Mouse (Mus musculus) neural tube, embryonic 15.5 days (tissue): ENCODE results near the gene Tmem260. TPM values are rescaled to one million over a fixed set of nuclear protein-coding genes. Genes with fewer than 3 reads are reported as not detected.
"Not testable (repeated sequence)": the region's sequence is repeated elsewhere in the genome, so short reads cannot be mapped to it uniquely, and the experiment has no call there.

ENCODE experiments used
- ATAC-seq: fragments of 200-750 bp; cut with Nextera tagmentation; 2 replicates; pipeline ENCODE4 v1.8.0; 2017; ENCODE audit warnings: mild to moderate bottlenecking, moderate TSS enrichment, moderate library complexity; ENCODE audit not compliant: low FRiP score
- H3K27ac ChIP-seq: fragments of 300-500 bp; sonication (generic); replicated peaks from 2 replicates; pipeline ENCODE4 v1.5.1; 2015; ENCODE audit warnings: mild to moderate bottlenecking, inconsistent platforms
- H3K27me3 ChIP-seq: fragments of 300-500 bp; sonication (generic); replicated peaks from 2 replicates; pipeline ENCODE4 v1.6.1; 2015; ENCODE audit warnings: inconsistent platforms
- H3K36me3 ChIP-seq: fragments of 300-500 bp; sonication (generic); 2 replicates; pipeline ENCODE4 v1.6.1; 2015; ENCODE audit warnings: inconsistent platforms
- H3K4me1 ChIP-seq: fragments of 300-500 bp; sonication (generic); 2 replicates; pipeline ENCODE4 v1.6.1; 2015; ENCODE audit warnings: inconsistent platforms
- H3K4me2 ChIP-seq: fragments of 300-500 bp; sonication (generic); 2 replicates; pipeline ENCODE4 v1.6.1; 2015; ENCODE audit warnings: inconsistent platforms, mild to moderate bottlenecking, moderate library complexity
- H3K4me3 ChIP-seq: fragments of 300-500 bp; sonication (generic); replicated peaks from 2 replicates; pipeline ENCODE4 v1.5.1; 2015; ENCODE audit warnings: mild to moderate bottlenecking, inconsistent platforms
- H3K9ac ChIP-seq: fragments of 300-500 bp; sonication (generic); replicated peaks from 2 replicates; pipeline ENCODE4 v1.6.1; 2015; ENCODE audit warnings: mild to moderate bottlenecking, inconsistent platforms
- H3K9me3 ChIP-seq: fragments of 300-500 bp; sonication (generic); replicated peaks from 2 replicates; pipeline ENCODE4 v1.6.1; 2016; ENCODE audit warnings: inconsistent platforms
- WGBS: fragments of 180-500 bp; shearing (Covaris S2); methylation state at CpG from one replicate; pipeline ENCODE4 v1.1.7; 2015; ENCODE audit warnings: mixed read lengths; 5-methylcytosine and 5-hydroxymethylcytosine counted together
- polyA plus RNA-seq: library from polyadenylated mRNA; unstranded; fragments of >200 nt; fragmentation: Nextera tagmentation; extraction: Ambion mirVana; gene quantifications from 2 replicates; pipeline ENCODE4 v1.2.1, GENCODE M21; 2015

The Tmem260 gene
- polyA plus RNA-seq, 1 experiment from 2014 or later, result 15.3 TPM

DNA sequence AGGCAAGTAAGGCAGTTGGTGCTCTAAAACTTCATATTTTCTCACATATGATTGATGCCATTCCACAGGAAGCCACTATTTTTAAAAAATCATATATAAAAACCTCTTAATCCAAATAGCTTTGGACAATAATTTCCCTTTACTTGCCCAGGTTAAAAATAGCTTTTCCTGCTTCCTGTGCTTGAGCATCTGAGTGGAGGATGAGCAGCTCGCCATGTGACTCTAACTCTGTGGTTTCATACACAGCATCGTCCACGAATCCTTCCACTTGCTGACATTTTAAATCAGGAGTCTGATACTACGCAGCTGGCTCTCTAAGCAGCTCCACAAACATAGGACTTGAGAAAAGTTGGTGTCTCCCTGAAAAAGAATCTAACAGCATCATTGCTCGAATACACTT, 7.5 kb downstream of the Tmem260 start:
- Histone ChIP-seq H3K9me3 (no peaks in the 10 kb centered on the region), H3K4me3 (no peak overlapping the region), H3K36me3 (peaks cover 4% of the 10 kb centered on the region; the same call in 1 of the 2 replicates), H3K27ac (no peak overlapping the region), H3K4me2 (no peak overlapping the region), H3K4me1 (0 out of 2 replicates have a peak, but pooled peaks cover 5% of the 10 kb centered on the region), H3K9ac (no peak overlapping the region), H3K27me3 (no peaks in the 10 kb centered on the region)
- WGBS, result 69% methylated on average over 5 of the region's 5 CpGs
- no peak for ATAC-seq

DNA sequence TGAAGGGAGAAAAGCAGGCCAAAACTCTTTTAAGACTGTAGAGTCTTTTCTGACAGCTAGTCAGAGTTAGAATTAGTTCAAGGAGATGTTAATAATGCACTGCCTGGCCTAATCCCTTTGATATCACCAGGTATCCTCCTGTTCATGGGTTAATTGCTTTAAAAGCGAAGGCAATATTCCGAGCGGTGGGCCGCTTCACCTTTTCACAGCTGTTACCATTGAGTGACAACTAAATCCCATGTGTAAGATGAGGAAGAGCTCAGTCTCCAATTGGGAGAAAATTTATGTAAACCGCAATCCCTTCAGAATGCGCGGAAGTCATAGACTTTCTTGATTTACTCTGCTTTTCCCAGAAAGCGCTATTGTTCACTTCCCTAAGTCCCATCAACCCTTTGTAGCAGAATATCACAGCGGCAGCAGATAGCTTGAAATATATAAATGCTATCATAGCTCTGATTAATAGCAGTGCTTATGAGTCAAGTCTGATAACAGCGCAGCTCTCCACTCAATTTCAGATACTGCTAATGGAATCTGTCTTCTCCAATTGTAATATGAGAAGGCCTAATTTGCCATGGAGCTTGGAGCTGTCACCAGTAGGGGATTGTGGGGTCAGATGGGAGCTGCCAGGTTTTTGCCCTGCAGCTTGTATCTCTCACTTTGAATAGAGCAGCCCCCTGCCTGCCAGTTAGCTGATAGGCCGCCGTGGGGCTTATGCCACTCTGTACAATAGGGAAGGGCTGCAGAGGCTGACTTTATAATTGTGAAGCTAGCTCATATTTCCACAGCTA, 10.6 kb downstream of the Tmem260 start:
- no peaks in the 10 kb centered on the region for H3K27me3 ChIP-seq
- H3K9me3 ChIP-seq, result no peaks in the 10 kb centered on the region
- H3K36me3 ChIP-seq, result peaks cover 18% of the 10 kb centered on the region
- H3K27ac ChIP-seq, result no peak overlapping the region
- H3K9ac ChIP-seq, result 0 out of 2 replicates have a peak overlapping the region, but pooled peaks have one; percentile 5
- 60% methylated on average over 12 of the region's 12 CpGs for WGBS
- ATAC-seq, result 0 out of 2 replicates have a peak, but pooled peaks have one; percentile 41
- no peak overlapping the region for H3K4me3 ChIP-seq
- 0 out of 2 replicates have a peak, but pooled peaks cover 5% of the 10 kb centered on the region for H3K4me1 ChIP-seq
- H3K4me2 ChIP-seq, result no peak overlapping the region

DNA sequence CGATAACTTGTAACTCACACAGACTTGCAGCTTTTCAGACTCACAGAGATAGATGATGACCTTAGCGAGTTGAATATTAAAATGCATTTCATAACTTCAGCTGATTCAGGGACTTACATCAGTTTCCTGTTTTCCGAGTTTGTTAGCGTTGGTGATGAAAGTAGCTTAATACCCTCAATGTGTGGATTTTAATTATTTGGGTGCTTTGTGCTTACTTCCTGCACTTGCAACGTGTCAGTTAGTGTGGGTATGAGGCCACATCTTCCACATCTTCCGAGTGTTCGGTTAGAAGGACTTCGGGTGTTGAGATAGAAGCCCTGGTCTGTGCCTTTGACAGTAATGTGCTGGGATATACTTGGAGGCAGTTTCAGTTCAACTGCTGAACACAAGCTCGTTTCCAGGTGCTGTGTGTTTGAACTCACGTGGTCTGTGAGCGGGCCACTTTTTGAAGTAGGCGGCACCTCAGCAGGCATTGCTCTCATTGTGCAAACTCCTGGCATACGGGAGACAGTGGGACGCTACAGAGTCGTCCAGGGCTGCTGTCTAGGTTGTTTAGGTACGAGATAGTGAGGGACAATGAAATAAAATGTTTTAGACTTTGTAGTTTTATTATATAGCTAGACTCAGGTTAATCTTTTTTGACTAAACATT, 11.5 kb downstream of the Tmem260 start:
- H3K9me3 ChIP-seq, result no peaks in the 10 kb centered on the region
- no peaks in the 10 kb centered on the region for H3K27me3 ChIP-seq
- H3K9ac ChIP-seq, result no peak overlapping the region
- ATAC-seq, result no peak
- peaks cover 18% of the 10 kb centered on the region for H3K36me3 ChIP-seq
- H3K4me3 ChIP-seq, result no peak overlapping the region
- no peak overlapping the region for H3K27ac ChIP-seq
- 93% methylated on average over 16 of the region's 16 CpGs for WGBS
- H3K4me2 ChIP-seq, result no peak overlapping the region
- 0 out of 2 replicates have a peak, but pooled peaks cover 5% of the 10 kb centered on the region for H3K4me1 ChIP-seq

DNA sequence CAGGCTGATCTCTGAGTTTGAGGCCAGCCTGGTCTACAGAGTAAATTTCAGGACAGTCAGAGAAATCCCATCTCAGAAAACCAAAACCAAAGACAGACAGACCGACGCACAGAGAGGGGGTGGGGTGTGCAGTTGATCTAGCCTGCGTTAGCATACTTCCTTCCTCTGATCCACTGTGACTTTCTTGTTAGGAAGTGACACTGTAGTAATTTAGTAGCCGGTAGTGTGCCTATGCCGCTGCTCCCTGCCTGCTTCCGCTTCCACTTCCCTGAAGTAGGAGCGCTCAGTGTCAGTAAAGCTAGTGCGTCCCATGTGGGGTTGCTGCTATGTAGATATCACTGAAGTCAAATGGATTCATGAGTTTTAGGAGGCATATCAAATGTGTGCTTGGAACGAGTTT, 13.0 kb downstream of the Tmem260 start:
- 0 out of 2 replicates have a peak, but pooled peaks cover 5% of the 10 kb centered on the region for H3K4me1 ChIP-seq
- H3K4me2 ChIP-seq, result no peak overlapping the region
- no peak overlapping the region for H3K4me3 ChIP-seq
- H3K27ac ChIP-seq, result no peak overlapping the region
- H3K27me3 ChIP-seq, result no peaks in the 10 kb centered on the region
- WGBS, result 93% methylated on average over 9 of the region's 9 CpGs
- peaks cover 15% of the 10 kb centered on the region for H3K36me3 ChIP-seq
- H3K9ac ChIP-seq, result no peak overlapping the region
- no peaks in the 10 kb centered on the region for H3K9me3 ChIP-seq
- ATAC-seq, result no peak

DNA sequence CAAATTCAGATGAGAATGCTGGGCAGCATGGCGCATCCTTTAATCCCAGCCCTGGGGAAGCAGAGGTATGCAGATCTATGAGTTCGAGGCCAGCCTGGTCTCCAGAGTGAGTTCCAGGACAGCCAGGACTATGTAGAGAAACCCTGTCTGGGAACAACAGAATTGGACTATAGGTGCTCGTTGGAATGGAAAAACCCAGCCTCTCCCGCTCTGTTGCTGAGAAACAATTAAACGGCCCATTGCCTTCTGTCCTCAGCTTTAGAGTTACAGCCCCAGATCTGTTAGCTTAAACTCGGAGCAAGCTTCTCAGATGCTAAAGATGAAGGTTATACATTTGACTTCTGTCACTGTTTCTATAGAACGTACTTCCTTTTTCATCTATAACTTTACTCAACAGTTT, 22.4 kb downstream of the Tmem260 start:
- H3K27me3 ChIP-seq, result no peaks in the 10 kb centered on the region
- no peak overlapping the region for H3K9ac ChIP-seq
- no peaks in the 10 kb centered on the region for H3K9me3 ChIP-seq
- H3K36me3 ChIP-seq, result peaks cover 11% of the 10 kb centered on the region
- H3K4me1 ChIP-seq, result no peaks in the 10 kb centered on the region
- H3K27ac ChIP-seq, result no peak overlapping the region
- ATAC-seq, result no peak
- no peak overlapping the region for H3K4me3 ChIP-seq
- no peak overlapping the region for H3K4me2 ChIP-seq
- 47% methylated on average over 7 of the region's 7 CpGs for WGBS

DNA sequence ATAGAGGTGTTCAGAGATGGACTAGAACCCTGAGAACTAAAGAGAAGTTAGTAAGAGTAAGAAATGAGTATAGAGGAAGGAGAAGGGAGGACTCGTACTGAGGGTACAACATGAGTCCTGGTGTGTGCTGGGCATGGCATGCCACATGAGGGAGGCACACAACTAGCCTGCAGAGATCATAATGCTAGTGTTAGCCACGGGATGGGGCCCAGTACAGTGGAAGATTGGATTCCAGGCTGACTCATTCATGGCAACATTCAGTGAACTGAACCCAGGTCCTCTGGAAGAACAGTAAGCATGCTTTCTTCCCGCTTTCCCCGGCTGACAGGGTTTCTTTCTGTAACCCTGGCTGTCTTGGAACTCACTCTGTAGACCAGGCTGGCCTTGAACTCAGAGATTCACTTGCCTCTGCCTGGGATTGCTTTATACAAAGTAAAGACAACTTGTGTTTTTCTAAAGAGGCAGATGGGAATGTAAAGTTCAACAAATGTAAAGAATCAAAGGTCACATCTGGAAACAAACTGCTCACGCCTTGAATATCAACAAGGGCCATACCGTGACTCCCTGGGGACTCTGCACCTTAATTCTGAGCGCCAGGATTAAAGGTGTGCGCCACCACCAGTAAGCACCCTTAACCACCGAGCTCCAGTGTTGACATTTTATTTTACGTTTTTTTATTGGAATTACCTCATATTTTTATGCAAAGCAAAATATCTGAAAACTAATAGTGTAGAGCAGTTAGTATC, 25.0 kb downstream of the Tmem260 start:
- H3K4me3 ChIP-seq, result no peak overlapping the region
- H3K4me2 ChIP-seq, result no peak overlapping the region
- H3K4me1 ChIP-seq, result no peaks in the 10 kb centered on the region
- ATAC-seq, result no peak
- H3K36me3 ChIP-seq, result peaks cover 13% of the 10 kb centered on the region
- no peak overlapping the region for H3K9ac ChIP-seq
- no peaks in the 10 kb centered on the region for H3K27me3 ChIP-seq
- no peaks in the 10 kb centered on the region for H3K9me3 ChIP-seq
- H3K27ac ChIP-seq, result no peak overlapping the region
- 90% methylated on average over 10 of the region's 10 CpGs for WGBS

DNA sequence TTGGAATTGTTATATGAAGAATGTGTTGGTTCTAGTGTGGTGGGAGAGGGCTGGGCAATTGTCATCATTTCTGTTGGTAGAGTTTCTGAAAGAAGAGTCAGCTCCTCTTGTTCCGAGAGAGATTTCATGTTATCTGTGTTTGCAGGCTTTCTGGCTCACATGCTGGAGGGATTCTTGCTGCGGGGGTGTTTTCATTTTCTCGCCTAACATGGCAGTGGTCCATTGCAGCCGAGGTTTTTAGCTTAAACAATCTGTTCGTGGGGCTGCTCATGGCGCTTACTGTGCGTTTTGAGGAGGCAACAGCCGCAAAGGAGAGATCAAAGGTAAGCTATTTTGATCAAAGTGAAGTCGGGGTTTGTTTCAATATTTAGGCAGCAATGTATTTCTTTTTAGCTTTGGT, 26.3 kb downstream of the Tmem260 start:
- Histone ChIP-seq H3K36me3 (peaks cover 15% of the 10 kb centered on the region), H3K4me3 (no peak overlapping the region), H3K9me3 (no peaks in the 10 kb centered on the region), H3K4me1 (no peaks in the 10 kb centered on the region), H3K4me2 (no peak overlapping the region), H3K9ac (no peak overlapping the region), H3K27ac (no peak overlapping the region), H3K27me3 (no peaks in the 10 kb centered on the region)
- no peak for ATAC-seq
- WGBS, result 91% methylated on average over 9 of the region's 9 CpGs

DNA sequence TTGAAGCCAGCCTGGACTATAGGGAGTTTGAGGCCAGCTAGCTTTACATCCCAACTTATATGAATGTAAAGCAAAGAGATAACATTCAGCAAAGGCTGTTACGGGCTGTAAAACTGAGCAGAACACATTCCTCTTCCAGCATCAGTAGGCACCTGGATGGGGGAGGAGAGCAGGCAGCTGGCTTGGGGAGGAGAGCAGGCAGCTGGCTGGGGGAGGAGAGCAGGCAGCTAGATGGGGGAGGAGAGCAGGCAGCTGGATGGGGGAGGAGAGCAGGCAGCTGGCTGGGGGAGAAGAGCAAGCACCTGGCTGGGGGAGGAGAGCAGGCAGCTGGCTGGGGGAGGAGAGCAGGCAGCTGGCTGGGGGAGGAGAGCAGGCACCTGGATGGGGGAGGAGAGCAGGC, 29.4 kb downstream of the Tmem260 start:
- Histone ChIP-seq H3K4me2 (no peak overlapping the region), H3K9ac (no peak overlapping the region), H3K27me3 (no peaks in the 10 kb centered on the region), H3K9me3 (no peaks in the 10 kb centered on the region), H3K4me1 (no peaks in the 10 kb centered on the region), H3K36me3 (peaks cover 33% of the 10 kb centered on the region), H3K27ac (no peak overlapping the region), H3K4me3 (no peak overlapping the region)
- 91% methylated on average over 1 of the region's 1 CpGs for WGBS
- ATAC-seq, result no peak

DNA sequence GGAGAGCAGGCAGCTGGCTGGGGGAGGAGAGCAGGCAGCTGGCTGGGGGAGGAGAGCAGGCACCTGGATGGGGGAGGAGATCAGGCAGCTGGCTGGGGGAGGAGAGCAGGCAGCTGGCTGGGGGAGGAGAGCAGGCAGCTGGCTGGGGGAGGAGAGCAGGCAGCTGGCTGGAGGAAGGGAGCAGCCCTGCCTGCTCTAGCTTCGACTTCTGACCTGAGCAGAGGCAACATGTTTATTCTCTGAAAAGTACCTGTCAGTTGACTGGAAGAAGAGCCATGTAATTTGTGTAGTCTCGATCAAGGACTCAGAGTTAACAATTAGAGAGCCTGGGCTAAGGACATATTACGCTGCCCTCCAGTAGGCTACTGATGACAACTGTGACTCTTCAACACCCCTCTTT, 29.9 kb downstream of the Tmem260 start:
- H3K36me3 ChIP-seq, result peaks cover 30% of the 10 kb centered on the region
- H3K4me3 ChIP-seq, H3K27ac ChIP-seq, H3K9me3 ChIP-seq, ATAC-seq, H3K9ac ChIP-seq, H3K4me1 ChIP-seq, H3K27me3 ChIP-seq, H3K4me2 ChIP-seq: not testable (repeated sequence)
- WGBS, result 80% methylated on average over 3 of the region's 3 CpGs

DNA sequence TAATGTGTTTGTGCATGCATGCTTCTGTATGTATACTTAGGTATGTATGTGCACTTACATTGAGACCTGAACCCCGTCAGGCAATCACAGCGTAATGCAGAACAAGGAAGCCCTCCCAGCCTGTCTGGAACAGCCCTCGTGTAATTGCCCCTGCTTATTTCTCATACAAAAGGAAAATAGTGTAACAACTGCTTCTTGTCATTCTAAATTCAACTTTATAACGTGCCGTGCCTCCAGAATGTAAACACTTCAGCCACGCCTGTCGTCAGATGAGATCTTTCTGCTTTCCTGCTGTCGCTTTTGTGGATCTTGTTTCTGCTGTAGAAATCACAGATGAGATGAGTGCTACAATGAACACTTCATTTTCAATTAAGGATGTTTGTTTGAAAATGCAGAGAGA, 30.4 kb downstream of the Tmem260 start:
- ATAC-seq, result no peak
- peaks cover 30% of the 10 kb centered on the region for H3K36me3 ChIP-seq
- H3K27me3 ChIP-seq, result no peaks in the 10 kb centered on the region
- no peaks in the 10 kb centered on the region for H3K9me3 ChIP-seq
- no peak overlapping the region for H3K9ac ChIP-seq
- no peaks in the 10 kb centered on the region for H3K4me1 ChIP-seq
- 81% methylated on average over 8 of the region's 8 CpGs for WGBS
- H3K4me2 ChIP-seq, result no peak overlapping the region
- H3K27ac ChIP-seq, result no peak overlapping the region
- no peak overlapping the region for H3K4me3 ChIP-seq

DNA sequence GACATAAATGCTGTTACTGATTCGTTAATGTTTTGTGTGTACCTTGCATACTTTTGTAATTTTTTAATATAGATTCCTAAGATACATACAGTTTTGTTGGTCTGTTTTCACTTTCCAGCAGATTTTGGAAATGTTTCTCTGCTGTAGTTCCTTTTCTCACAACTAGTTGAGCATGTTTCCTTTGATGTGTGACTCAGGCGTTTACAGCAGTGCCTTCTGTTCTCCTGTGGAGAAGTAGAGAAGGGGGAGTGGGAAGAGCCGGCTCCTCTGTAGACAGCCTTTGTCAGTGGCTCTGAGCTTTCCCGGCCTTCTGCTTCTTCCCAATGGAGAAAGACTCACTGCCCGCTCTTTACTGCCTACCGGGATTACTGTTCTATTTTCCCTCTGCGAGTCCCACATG, 35.7 kb downstream of the Tmem260 start:
- WGBS, result 31% methylated on average over 7 of the region's 7 CpGs
- H3K36me3 ChIP-seq, result peaks cover 19% of the 10 kb centered on the region; the same call in 1 of the 2 replicates
- ATAC-seq, result no peak

More for the DNA sequence above, 35.7 kb downstream of the Tmem260 start:
- Histone ChIP-seq H3K9me3 (no peaks in the 10 kb centered on the region), H3K4me1 (no peaks in the 10 kb centered on the region), H3K27me3 (no peaks in the 10 kb centered on the region), H3K4me3 (no peak overlapping the region), H3K27ac (no peak overlapping the region), H3K9ac (no peak overlapping the region), H3K4me2 (no peak overlapping the region)
